Mouse (Mus musculus) Patski (cell line): ENCODE data around the gene Hcrtr1. TPM values are rescaled to one million over a fixed set of nuclear protein-coding genes. Genes with fewer than 3 reads are reported as not detected.

Experiments
- ATAC-seq: fragments of 100-300 bp; one replicate; pipeline ENCODE4 v1.8.0; 2021
- CTCF ChIA-PET: fragments of 350-600 bp; sonication (Branson Sonifier 250); formaldehyde crosslinking; loops from one replicate; lab custom pipeline; 2022; ENCODE audit warnings: inconsistent platforms; lab: Charles Lee
- POLR2A ChIA-PET: fragments of 350-600 bp; sonication (Branson Sonifier 250); formaldehyde crosslinking; loops from one replicate; lab custom pipeline; 2022; ENCODE audit warnings: antibody characterized with exemption, inconsistent platforms; lab: Charles Lee
- DNase-seq: peaks from one replicate; pipeline ENCODE4 v3.0.0-alpha.2; 2011; ENCODE audit warnings: low read depth, low spot score
- H3K27me3 ChIP-seq: fragments of 371-371 bp; one replicate; pipeline ENCODE4 v1.5.1; 2021
- CTCF ChIP-seq: fragments of 100-300 bp; IDR thresholded peaks from one replicate; pipeline ENCODE4 v1.5.1; 2021
- in situ Hi-C: fragments of 300-500 bp; cut with MboI; formaldehyde crosslinking; loops from 3 replicates; pipeline ENCODE4 v1.11.1; 2018; ENCODE audit warnings: low pct_unique_long_range_greater_than_20kb, mixed read lengths
- polyA plus RNA-seq: library from polyadenylated mRNA; unstranded; gene quantifications from one replicate; pipeline ENCODE4 v1.2.3, GENCODE M21; 2021

Gene Hcrtr1
- polyA plus RNA-seq, 1 experiment from 2014 or later, result 0.23 TPM

DNA sequence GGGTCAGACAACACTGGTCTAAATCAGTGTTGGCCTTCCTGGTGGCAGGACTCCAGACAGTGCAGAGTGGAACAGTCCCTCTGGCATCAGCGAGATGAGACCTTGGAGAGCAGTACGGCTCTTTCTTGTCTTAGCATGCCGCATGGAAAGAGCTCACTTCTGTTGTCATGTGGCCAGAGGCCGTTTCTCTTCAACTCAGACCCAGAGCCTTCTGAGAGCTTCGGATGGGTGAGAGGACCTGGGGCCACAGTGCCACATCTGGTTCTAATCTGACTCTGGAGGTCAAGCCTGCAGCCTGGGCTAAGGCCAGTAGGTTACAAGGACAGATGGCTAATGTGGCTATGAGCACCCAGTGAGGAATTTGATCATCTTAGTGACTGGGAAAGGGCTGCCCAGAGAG is 13.2 kb downstream of the Hcrtr1 start:
- CTCF ChIA-PET, result no interaction called here
- no peak for TF ChIP-seq CTCF
- POLR2A ChIA-PET, result no interaction called here
- DNase-seq (no peak), ATAC-seq (no peak)
- in situ Hi-C loops, result no loop called here
- H3K27me3 ChIP-seq, result no peaks in the 10 kb centered on the region

DNA sequence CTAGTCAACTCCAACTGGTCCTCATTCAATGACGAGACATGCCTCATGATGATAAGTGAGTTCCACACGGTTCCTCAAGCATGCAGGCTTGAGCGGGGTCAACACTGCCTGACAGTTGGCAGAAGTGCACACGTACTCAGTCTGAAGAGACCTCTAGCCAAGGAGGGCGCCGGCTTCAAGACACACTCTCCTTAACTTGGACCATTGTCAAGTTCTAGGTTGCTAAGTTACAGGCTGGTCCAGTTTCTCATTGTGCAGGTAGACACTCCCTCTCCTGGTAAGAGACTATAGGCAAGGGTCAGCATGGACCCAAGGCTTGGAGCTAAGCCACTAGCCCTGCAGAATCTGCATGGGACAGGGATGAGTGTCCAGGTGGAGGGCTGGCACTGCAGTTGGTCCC is 14.0 kb downstream of the Hcrtr1 start:
- in situ Hi-C loops, result no loop called here
- no peaks in the 10 kb centered on the region for H3K27me3 ChIP-seq
- no peak for TF ChIP-seq CTCF
- ChIA-PET CTCF (no interaction called here), POLR2A (no interaction called here)
- ATAC-seq, result no peak
- DNase-seq, result no peak

DNA sequence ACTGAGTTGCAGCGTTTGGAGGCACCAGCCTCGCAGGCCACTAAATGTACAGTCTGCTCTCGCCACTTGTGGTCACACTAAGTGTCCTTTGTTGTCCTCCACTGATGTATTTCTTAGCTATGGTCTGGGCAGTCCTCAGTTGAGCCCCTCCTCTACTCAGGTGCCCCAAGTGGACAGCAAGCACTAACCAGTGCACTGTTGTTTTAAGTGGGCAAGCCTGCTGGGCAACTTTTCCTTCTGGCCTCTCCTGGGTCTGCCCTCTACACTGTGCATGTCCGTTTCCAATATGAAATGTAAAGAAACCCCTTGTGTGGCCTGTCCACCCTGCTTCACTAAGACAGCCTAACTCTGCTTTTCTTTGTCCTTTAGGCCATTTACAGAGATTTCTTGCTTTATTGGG is 15.0 kb downstream of the Hcrtr1 start:
- ChIA-PET POLR2A (no interaction called here), CTCF (no interaction called here)
- no peak for TF ChIP-seq CTCF
- in situ Hi-C loops, result no loop called here
- DNase-seq, result no peak
- H3K27me3 ChIP-seq, result no peaks in the 10 kb centered on the region
- no peak for ATAC-seq

DNA sequence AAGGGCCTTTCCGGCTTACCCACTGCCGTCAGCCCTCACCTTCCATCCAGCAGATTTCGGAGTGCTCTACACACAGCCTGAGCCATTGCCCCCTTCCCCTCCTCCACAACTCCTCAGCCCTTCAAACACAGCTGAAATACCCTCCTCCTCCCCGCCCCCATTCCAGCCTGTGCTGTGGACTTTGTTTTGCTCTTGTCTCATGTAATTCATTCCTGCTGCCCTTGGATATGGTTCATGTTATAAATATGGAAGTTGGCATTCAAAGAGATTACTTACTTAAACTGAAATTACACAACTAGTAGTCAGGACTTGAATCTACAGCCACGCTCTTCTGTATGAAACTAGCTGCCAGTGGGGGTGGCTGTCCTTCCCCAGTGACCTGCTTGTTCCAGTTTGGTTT is 16.1 kb downstream of the Hcrtr1 start:
- POLR2A ChIA-PET, result interaction anchor here (0.7 kb wide), 1 partner anchor 14 kb away, joined by 3 read pairs; no protein-coding TSS in a partner anchor
- ATAC-seq (no peak), DNase-seq (no peak)
- no peak for TF ChIP-seq CTCF
- no peaks in the 10 kb centered on the region for H3K27me3 ChIP-seq
- in situ Hi-C loops, result no loop called here
- CTCF ChIA-PET, result no interaction called here

DNA sequence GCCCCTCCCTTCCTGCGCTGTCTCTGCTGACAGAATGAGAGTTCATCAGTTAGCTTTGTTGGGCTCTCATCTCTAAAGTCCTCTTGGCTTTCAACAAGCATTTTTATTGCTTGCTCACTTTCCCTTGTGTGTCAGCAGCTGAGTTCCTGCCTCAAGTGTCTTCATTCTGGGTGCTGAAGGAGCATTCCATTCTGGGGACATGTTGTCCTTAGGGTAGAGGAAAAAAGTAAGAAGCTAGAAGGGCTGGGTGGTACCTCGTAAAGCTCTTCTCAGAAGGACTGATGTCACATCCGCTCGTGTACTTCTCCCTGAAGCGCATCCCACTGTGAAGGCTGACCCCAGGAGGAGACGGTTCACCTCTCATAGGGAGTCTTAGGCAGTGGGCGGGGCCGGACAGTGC is 17.6 kb downstream of the Hcrtr1 start:
- CTCF ChIA-PET, result interaction anchor here (1.1 to 1.7 kb wide), 4 partner anchors 9 to 67 kb away, joined by 5 to 6 read pairs (median 6); no protein-coding TSS in a partner anchor
- H3K27me3 ChIP-seq, result no peaks in the 10 kb centered on the region
- DNase-seq (no peak), ATAC-seq (no peak)
- no peak for TF ChIP-seq CTCF
- POLR2A ChIA-PET, result no interaction called here
- in situ Hi-C loops, result no loop called here

DNA sequence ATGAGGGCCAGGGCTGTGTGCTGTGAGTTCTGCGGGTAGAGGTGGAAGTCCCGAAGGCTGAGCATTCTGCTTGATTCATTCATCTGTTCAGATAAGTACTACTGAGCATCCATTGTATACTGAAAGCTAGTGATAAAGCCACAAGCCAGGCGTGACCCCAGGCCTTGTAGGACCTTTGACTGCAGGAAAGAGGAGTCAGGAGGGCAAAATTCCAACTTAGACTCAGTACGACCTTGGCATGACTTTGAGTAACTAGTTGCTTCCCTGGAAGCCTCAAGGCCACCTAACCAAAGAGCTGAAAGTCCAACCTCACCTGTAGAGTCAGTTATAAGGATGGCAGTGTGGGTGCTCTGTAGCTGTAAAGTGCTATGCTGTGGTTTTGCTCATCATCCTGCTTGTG is 18.4 kb downstream of the Hcrtr1 start:
- in situ Hi-C loops, result no loop called here
- ChIA-PET CTCF (interaction anchor here (1.1 kb wide), 1 partner anchor 8 kb away, joined by 5 read pairs; no protein-coding TSS in a partner anchor), POLR2A (no interaction called here)
- no peak for TF ChIP-seq CTCF
- H3K27me3 ChIP-seq, result no peaks in the 10 kb centered on the region
- ATAC-seq (no peak), DNase-seq (no peak)

DNA sequence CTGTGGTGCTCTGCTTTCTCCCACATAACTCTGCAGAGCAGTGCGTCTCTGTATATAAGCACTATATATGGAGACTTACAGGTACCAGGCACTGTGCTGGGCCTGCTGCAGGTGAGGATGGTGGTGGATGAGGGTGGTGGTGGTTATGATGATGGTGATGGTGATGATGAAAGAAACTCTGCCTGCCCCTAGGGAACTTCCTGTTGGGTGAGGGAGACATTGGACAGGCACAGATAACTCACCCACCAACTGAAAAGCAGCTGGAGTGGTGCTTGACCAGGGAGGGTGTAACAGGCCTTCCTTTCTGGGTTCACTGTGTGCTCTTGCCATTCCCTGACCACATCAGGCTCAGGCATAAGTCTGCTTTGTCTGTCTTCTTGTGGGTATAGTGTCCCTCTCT is 26.4 kb downstream of the Hcrtr1 start:
- DNase-seq (no peak), ATAC-seq (no peak)
- no peak for TF ChIP-seq CTCF
- in situ Hi-C loops, result no loop called here
- CTCF ChIA-PET, result interaction anchor here (0.7 to 1.2 kb wide), 4 partner anchors 9 to 18 kb away, joined by 3 to 5 read pairs (median 3); partner anchors contain the start of gene Pef1
- no peaks in the 10 kb centered on the region for H3K27me3 ChIP-seq
- POLR2A ChIA-PET, result no interaction called here

DNA sequence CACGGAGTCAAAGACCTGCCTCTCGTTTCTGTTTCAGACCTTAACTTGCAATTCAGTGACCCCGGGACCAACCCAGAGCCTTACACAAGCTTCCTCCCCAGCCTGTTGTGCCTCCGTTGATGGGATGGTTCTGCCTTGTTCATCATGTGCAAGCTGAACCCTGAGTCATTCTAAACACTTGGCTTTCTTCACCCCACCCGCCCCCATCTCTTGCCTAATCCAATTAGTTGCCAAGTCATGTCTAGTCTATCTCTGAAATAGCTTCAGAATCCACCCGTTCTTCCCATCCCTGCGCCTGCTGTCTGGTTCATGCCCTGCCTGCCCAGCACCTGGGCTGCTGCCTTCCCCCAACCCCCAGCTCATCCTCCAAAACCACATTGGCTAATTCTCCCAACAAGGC is 26.9 kb downstream of the Hcrtr1 start:
- H3K27me3 ChIP-seq, result no peaks in the 10 kb centered on the region
- ChIA-PET POLR2A (interaction anchor here (0.7 to 1.0 kb wide), 2 partner anchors 18 to 51 kb away, joined by 3 read pairs; no protein-coding TSS in a partner anchor), CTCF (interaction anchor here (0.7 to 2.4 kb wide), 5 partner anchors 9 to 18 kb away, joined by 3 to 6 read pairs (median 3); partner anchors contain the start of gene Pef1)
- TF ChIP-seq CTCF, result no peak
- in situ Hi-C loops, result no loop called here
- DNase-seq (peak; percentile 64), ATAC-seq (no peak)

DNA sequence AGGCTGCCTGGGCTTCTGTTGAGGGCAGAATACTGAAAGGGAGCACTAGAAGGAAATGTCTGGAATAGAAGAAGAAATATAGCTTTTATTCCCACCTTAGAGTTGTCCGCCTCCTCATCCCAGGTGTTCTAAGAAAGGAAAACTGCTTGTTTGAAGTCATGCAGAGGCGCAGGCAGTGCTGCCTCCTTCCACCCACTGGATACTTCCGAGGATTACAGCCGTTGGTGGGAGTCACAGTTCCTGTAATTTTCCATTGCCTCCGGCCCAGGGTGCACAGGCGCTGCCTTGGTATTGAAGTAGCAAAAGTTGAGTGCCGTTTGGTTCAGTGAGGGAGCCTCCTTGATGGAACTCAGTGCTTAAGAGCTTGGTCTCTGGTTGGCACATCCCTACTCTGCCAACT is 29.1 kb downstream of the Hcrtr1 start:
- no peaks in the 10 kb centered on the region for H3K27me3 ChIP-seq
- ATAC-seq (no peak), DNase-seq (no peak)
- CTCF ChIA-PET, result interaction anchor here (2.4 kb wide), 1 partner anchor 12 kb away, joined by 6 read pairs; no protein-coding TSS in a partner anchor
- POLR2A ChIA-PET, result no interaction called here
- TF ChIP-seq CTCF, result no peak
- in situ Hi-C loops, result no loop called here

DNA sequence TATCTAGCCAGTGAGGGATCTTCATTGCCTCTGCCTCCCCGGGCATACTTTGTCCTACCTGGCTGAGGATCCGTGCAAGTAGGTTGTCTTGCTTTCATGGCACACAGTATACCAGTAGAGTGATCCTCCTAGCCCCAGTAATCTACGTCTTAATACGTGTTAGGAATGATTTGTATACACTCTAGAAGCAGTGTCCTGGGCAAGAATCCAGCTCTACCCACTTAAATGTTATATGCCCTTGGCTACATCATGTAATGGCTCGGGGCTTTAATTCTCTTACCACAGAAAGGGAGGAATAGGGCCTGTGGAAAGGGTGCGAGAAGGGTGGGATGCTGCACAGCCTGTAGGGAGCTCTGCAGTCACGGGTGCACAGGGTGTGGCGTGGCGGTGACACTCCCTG is 29.5 kb downstream of the Hcrtr1 start:
- ChIA-PET CTCF (interaction anchor here (2.4 kb wide), 1 partner anchor 12 kb away, joined by 6 read pairs; no protein-coding TSS in a partner anchor), POLR2A (no interaction called here)
- in situ Hi-C loops, result no loop called here
- ATAC-seq (no peak), DNase-seq (no peak)
- TF ChIP-seq CTCF, result no peak
- no peaks in the 10 kb centered on the region for H3K27me3 ChIP-seq

DNA sequence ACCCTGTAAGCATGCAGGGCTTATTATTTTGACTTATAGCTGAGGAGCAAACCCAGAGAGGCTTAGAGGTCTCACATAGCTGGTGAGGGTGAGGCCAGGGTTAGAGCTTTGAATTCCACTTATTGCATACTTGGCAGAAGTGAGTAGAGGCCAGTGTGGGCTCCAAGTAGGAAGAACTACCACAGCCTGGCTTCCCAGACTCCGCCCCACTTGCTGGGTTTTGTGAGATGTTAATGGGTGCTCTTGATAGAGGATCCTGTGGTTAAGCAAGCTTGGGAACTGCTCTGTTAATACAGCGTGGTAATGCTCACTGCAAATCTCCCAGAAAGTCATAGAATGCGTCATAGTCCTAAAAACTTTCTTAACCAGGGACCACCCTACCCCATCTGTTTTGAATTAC is 30.2 kb downstream of the Hcrtr1 start:
- CTCF ChIA-PET, result no interaction called here
- DNase-seq (no peak), ATAC-seq (no peak)
- no peak for TF ChIP-seq CTCF
- H3K27me3 ChIP-seq, result no peaks in the 10 kb centered on the region
- POLR2A ChIA-PET, result interaction anchor here (0.6 to 0.8 kb wide), 2 partner anchors 14 to 45 kb away, joined by 3 read pairs; no protein-coding TSS in a partner anchor
- in situ Hi-C loops, result no loop called here
